Mouse (Mus musculus) stomach, postnatal 0 days (tissue): ENCODE measurements around the gene Lrrn3. TPM values are rescaled to one million over a fixed set of nuclear protein-coding genes. Genes with fewer than 3 reads are reported as not detected.

ENCODE experiments used
- ATAC-seq: fragments of 200-750 bp; cut with Nextera tagmentation; 2 replicates; pipeline ENCODE4 v1.8.0; 2017; ENCODE audit not compliant: low FRiP score, low TSS enrichment
- DNase-seq: peaks from one replicate; pipeline ENCODE4 v3.0.0-alpha.2; 2016; ENCODE audit warnings: low spot score
- H3K27ac ChIP-seq: fragments of 300-500 bp; sonication (generic); replicated peaks from 2 replicates; pipeline ENCODE4 v1.5.1; 2014; ENCODE audit warnings: mild to moderate bottlenecking, control low read depth
- H3K27me3 ChIP-seq: fragments of 300-500 bp; sonication (generic); 2 replicates; pipeline ENCODE4 v1.6.1; 2014; ENCODE audit warnings: low read length; ENCODE audit not compliant: control insufficient read depth, insufficient read depth
- H3K36me3 ChIP-seq: fragments of 300-500 bp; sonication (generic); 2 replicates; pipeline ENCODE4 v1.6.1; 2014; ENCODE audit warnings: low read length, mixed read lengths; ENCODE audit not compliant: control insufficient read depth, insufficient read depth
- H3K4me1 ChIP-seq: fragments of 300-500 bp; sonication (generic); replicated peaks from 2 replicates; pipeline ENCODE4 v1.6.1; 2014; ENCODE audit warnings: antibody characterized with exemption; ENCODE audit not compliant: control insufficient read depth, insufficient read depth
- H3K4me2 ChIP-seq: fragments of 300-500 bp; sonication (generic); replicated peaks from 2 replicates; pipeline ENCODE4 v1.6.1; 2014; ENCODE audit warnings: low read depth, mild to moderate bottlenecking, control low read depth, moderate library complexity
- H3K4me3 ChIP-seq: fragments of 300-500 bp; sonication (generic); 2 replicates; pipeline ENCODE4 v1.5.1; 2014; ENCODE audit warnings: low read depth, low read length, control low read depth
- H3K9ac ChIP-seq: fragments of 300-500 bp; sonication (generic); 2 replicates; pipeline ENCODE4 v1.6.1; 2014; ENCODE audit warnings: mild to moderate bottlenecking, low read length, control low read depth, mixed read lengths
- H3K9me3 ChIP-seq: fragments of 300-500 bp; sonication (generic); 2 replicates; pipeline ENCODE4 v1.6.1; 2016; ENCODE audit warnings: low read length; ENCODE audit not compliant: control insufficient read depth
- CTCF ChIP-seq: IDR thresholded peaks from 2 replicates; pipeline ENCODE4 v1.5.1; 2016; ENCODE audit warnings: antibody characterized with exemption, low read depth, mild to moderate bottlenecking, moderate library complexity
- EP300 ChIP-seq: optimal IDR thresholded peaks from 2 replicates; pipeline ENCODE3; 2016; ENCODE audit warnings: antibody characterized with exemption
- WGBS: fragments of 180-500 bp; shearing (Covaris S2); extraction: QIAGEN DNeasy Blood & Tissue Kit; methylation state at CpG from one replicate; pipeline ENCODE4 v1.1.7; 2014; 5-methylcytosine and 5-hydroxymethylcytosine counted together
- polyA plus RNA-seq: library from polyadenylated mRNA; unstranded; fragments of >200 nt; fragmentation: Nextera tagmentation; extraction: Ambion mirVana; gene quantifications from 2 replicates; pipeline ENCODE4 v1.2.1, GENCODE M21; 2015

Gene Lrrn3
- polyA plus RNA-seq, result 3.3 and 3.8 TPM in 2 replicates

GRCm38 (mm10) chr12:41486331-41486730 lies at the start of gene Lrrn3:
Gene Lrrn3 (minus strand): TSS chr12:41486431.
- Histone ChIP-seq H3K4me3 (peak within 1 kb of the TSS; percentile 36), H3K27ac (no peak within 1 kb of the TSS), H3K4me2 (peak within 1 kb of the TSS; percentile 53), H3K27me3 (no peaks in the 10 kb centered on the region), H3K9me3 (no peaks in the 10 kb centered on the region), H3K4me1 (no peaks in the 10 kb centered on the region), H3K9ac (no peak within 1 kb of the TSS), H3K36me3 (no peaks in the 10 kb centered on the region)
- 95% methylated on average over 1 of the region's 1 CpGs for WGBS
- ATAC-seq (no peak), DNase-seq (no peak)
- TF ChIP-seq CTCF (no peak), EP300 (no peak)

- WGBS, result 67% methylated on average over 4 of the region's 4 CpGs
- no peaks in the 10 kb centered on the region for H3K9me3 ChIP-seq
- H3K4me3 ChIP-seq, result no peak overlapping the region
- no peak for ATAC-seq
- H3K4me2 ChIP-seq, result no peak overlapping the region
- no peaks in the 10 kb centered on the region for H3K27me3 ChIP-seq
- no peaks in the 10 kb centered on the region for H3K4me1 ChIP-seq
- DNase-seq, result no peak
- TF ChIP-seq CTCF (no peak), EP300 (no peak)
- no peak overlapping the region for H3K27ac ChIP-seq
- H3K36me3 ChIP-seq, result no peaks in the 10 kb centered on the region
- no peak overlapping the region for H3K9ac ChIP-seq
Observed at GRCm38 (mm10) chr12:41528410-41528809, 42.2 kb upstream of the Lrrn3 start.

GRCm38 (mm10) chr12:41526688-41527087 lies 40.5 kb upstream of the Lrrn3 start:
- 65% methylated on average over 2 of the region's 2 CpGs for WGBS
- Histone ChIP-seq H3K4me3 (no peak overlapping the region), H3K27ac (no peak overlapping the region), H3K36me3 (no peaks in the 10 kb centered on the region), H3K9ac (no peak overlapping the region), H3K4me1 (no peaks in the 10 kb centered on the region), H3K4me2 (no peak overlapping the region), H3K27me3 (no peaks in the 10 kb centered on the region), H3K9me3 (no peaks in the 10 kb centered on the region)
- TF ChIP-seq EP300 (no peak), CTCF (no peak)
- ATAC-seq (no peak), DNase-seq (no peak)

- Histone ChIP-seq H3K4me3 (no peak overlapping the region), H3K4me1 (no peaks in the 10 kb centered on the region), H3K9me3 (no peaks in the 10 kb centered on the region), H3K36me3 (no peaks in the 10 kb centered on the region), H3K4me2 (no peak overlapping the region), H3K27me3 (no peaks in the 10 kb centered on the region), H3K9ac (no peak overlapping the region), H3K27ac (no peak overlapping the region)
- TF ChIP-seq CTCF, result no peak
- TF ChIP-seq EP300, result no peak
- WGBS, result 87% methylated on average over 2 of the region's 2 CpGs
- DNase-seq (no peak), ATAC-seq (no peak)
Observed at GRCm38 (mm10) chr12:41521671-41522070, 35.4 kb upstream of the Lrrn3 start.

GRCm38 (mm10) chr12:41520326-41520725 lies 34.1 kb upstream of the Lrrn3 start:
- Histone ChIP-seq H3K27me3 (no peaks in the 10 kb centered on the region), H3K4me2 (no peak overlapping the region), H3K27ac (no peak overlapping the region), H3K4me1 (no peaks in the 10 kb centered on the region), H3K36me3 (no peaks in the 10 kb centered on the region), H3K9ac (no peak overlapping the region), H3K9me3 (no peaks in the 10 kb centered on the region), H3K4me3 (no peak overlapping the region)
- WGBS, result 49% methylated on average over 2 of the region's 2 CpGs
- no peak for DNase-seq
- ATAC-seq, result no peak
- no peak for TF ChIP-seq CTCF
- TF ChIP-seq EP300, result no peak

GRCm38 (mm10) chr12:41518897-41519296 lies 32.7 kb upstream of the Lrrn3 start:
- no peak overlapping the region for H3K4me3 ChIP-seq
- H3K9me3 ChIP-seq, result no peaks in the 10 kb centered on the region
- H3K27me3 ChIP-seq, result no peaks in the 10 kb centered on the region
- DNase-seq, result no peak
- no peak overlapping the region for H3K27ac ChIP-seq
- TF ChIP-seq CTCF (no peak), EP300 (no peak)
- no peak overlapping the region for H3K9ac ChIP-seq
- no peaks in the 10 kb centered on the region for H3K4me1 ChIP-seq
- H3K4me2 ChIP-seq, result no peak overlapping the region
- no peak for ATAC-seq
- H3K36me3 ChIP-seq, result no peaks in the 10 kb centered on the region
- WGBS, result 36% methylated on average over 5 of the region's 5 CpGs
